Mouse (Mus musculus): ENCODE data around the gene Gpr171. TPM values are rescaled to one million over a fixed set of nuclear protein-coding genes. Genes with fewer than 3 reads are reported as not detected.

The Gpr171 gene
- total and polyA plus RNA-seq, 3 experiments, result 12.6 to 59.4 (median 20.9) TPM

GRCm38 (mm10) chr3:59079327-59079726, 22.3 kb downstream of the Gpr171 start (continued):
- no peak for TF ChIP-seq ELF1 (IDR thresholded peaks at IDR 0.05; ENCODE audit: low read depth, low read length)
- TF ChIP-seq POLR2AphosphoS2 (IDR thresholded peaks at IDR 0.05; ENCODE audit: low read depth, low read length), result no peak
- TF ChIP-seq MEF2A (IDR thresholded peaks at IDR 0.05; ENCODE audit: borderline replicate concordance, low read depth, low read length), result no peak
- TF ChIP-seq MAFK (IDR thresholded peaks at IDR 0.05; ENCODE audit: insufficient replicate concordance, low read length), result peak; percentile 91; the same call in 1 of the 2 replicates
- TF ChIP-seq ZNF384 (IDR thresholded peaks at IDR 0.05; ENCODE audit: low read depth, low read length), result no peak
- no peak for TF ChIP-seq KAT2A (IDR thresholded peaks at IDR 0.05; ENCODE audit: insufficient replicate concordance, low read length)
- TF ChIP-seq RAD21 (IDR thresholded peaks at IDR 0.05; ENCODE audit: low read depth, low read length), result peak; percentile 90
- peak; percentile 41; the same call in 1 of the 2 replicates for TF ChIP-seq IRF4 (IDR thresholded peaks at IDR 0.05; ENCODE audit: low read depth, low read length)
- TF ChIP-seq POLR2A (IDR thresholded peaks at IDR 0.05; ENCODE audit: low read depth, low read length), result no peak
- TF ChIP-seq CHD1 (IDR thresholded peaks at IDR 0.05; ENCODE audit: low read depth, low read length), result no peak
- no peak for TF ChIP-seq HCFC1 (IDR thresholded peaks at IDR 0.05; ENCODE audit: low read depth, low read length)
- peak; percentile 89 to 92; a peak in 3 of 4 replicates for TF ChIP-seq CTCF (conservative IDR thresholded peaks at IDR 0.05 in 1 of 2, IDR thresholded peaks at IDR 0.05 in 1 of 2; ENCODE audit: low read depth in 2 of 2, low read length in 2 of 2)
- TF ChIP-seq MYC (IDR thresholded peaks at IDR 0.05; ENCODE audit: low read depth, low read length), result peak; percentile 80
- no peak for TF ChIP-seq E2F4 (IDR thresholded peaks at IDR 0.05; ENCODE audit: insufficient replicate concordance, low read depth, low read length)
- TF ChIP-seq ZMIZ1 (IDR thresholded peaks at IDR 0.05; ENCODE audit: low read depth, low read length), result no peak

DNA sequence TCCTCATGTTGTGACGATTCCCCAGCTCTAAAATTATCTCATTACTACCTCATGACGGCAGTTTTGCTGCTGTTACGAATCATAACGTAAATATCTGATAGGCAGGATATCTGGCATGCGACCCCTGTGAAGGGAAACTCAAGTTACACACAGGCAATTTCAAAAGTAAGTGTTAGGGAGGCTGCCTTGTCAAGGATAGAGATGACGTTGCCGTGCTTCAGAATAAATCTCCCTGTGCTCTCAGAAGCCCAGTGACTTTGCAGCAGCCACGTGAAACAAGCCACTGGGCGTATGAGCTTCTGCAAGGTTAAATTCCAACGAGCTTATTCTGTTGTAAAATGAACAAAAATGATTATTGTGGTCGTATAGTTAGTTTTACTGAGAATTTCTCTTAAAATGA, 23.0 kb downstream of the Gpr171 start:
- Histone ChIP-seq H3K79me2 (replicated peaks; ENCODE audit: control insufficient read depth, extremely low read depth, insufficient read depth, poor library complexity, severe bottlenecking) (no peaks in the 10 kb centered on the region), H3K36me3 (replicated peaks in 1 of 2; ENCODE audit: control insufficient read depth in 1 of 2, insufficient read depth in 1 of 2, low read length in 1 of 2) (peaks cover 0 to under 1% of the 10 kb centered on the region in 2 experiments), H3K27me3 (replicated peaks) (no peaks in the 10 kb centered on the region), H3K9me3 (replicated peaks; ENCODE audit: low read length) (no peaks in the 10 kb centered on the region), H3K4me2 (ENCODE audit: insufficient read depth, low read depth, poor library complexity, severe bottlenecking) (no peak overlapping the region), H3K9ac (ENCODE audit: insufficient read depth, low read depth) (no peak overlapping the region), H3K27ac (ENCODE audit: insufficient read depth, low read depth) (no peak overlapping the region), H3K4me3 (replicated peaks in 1 of 3; ENCODE audit: low read depth in 2 of 3, low read length in 2 of 3, poor library complexity in 1 of 3) (no peak overlapping the region), H3K4me1 (ENCODE audit: control insufficient read depth in 1 of 2, insufficient read depth in 2 of 2) (peaks cover 20 to 38% of the 10 kb centered on the region in 2 experiments)
- dilution Hi-C loops (cut with MboI; ENCODE audit: extremely low pct_ligation_motif_present, extremely low pct_unique_long_range_greater_than_20kb, low sequenced_read_pairs), result no loop called here
- in situ Hi-C loops (cut with MboI; ENCODE audit: low pct_ligation_motif_present, low pct_unique_long_range_greater_than_20kb, low sequenced_read_pairs), result loop anchor here (5.0 kb wide), 1 partner anchor 89 kb away; no protein-coding TSS in a partner anchor
- no peak for TF ChIP-seq POLR2A (IDR thresholded peaks at IDR 0.05; ENCODE audit: low read depth, low read length)
- no peak for TF ChIP-seq SMC3 (IDR thresholded peaks at IDR 0.05; ENCODE audit: low read depth, low read length)
- no peak for TF ChIP-seq CHD1 (IDR thresholded peaks at IDR 0.05; ENCODE audit: low read depth, low read length)
- no peak for TF ChIP-seq MXI1 (IDR thresholded peaks at IDR 0.05; ENCODE audit: low read depth, low read length)
- DNase-seq (ENCODE audit: extremely low read depth), result no peak

GRCm38 (mm10) chr3:59077278-59077677, 24.3 kb downstream of the Gpr171 start:
- H3K27ac ChIP-seq (ENCODE audit: insufficient read depth, low read depth), result no peak overlapping the region
- in situ Hi-C loops (cut with MboI; ENCODE audit: low pct_ligation_motif_present, low pct_unique_long_range_greater_than_20kb, low sequenced_read_pairs), result loop anchor here (5.0 kb wide), 1 partner anchor 90 kb away; no protein-coding TSS in a partner anchor
- peaks cover 18 to 30% of the 10 kb centered on the region in 2 experiments for H3K4me1 ChIP-seq (ENCODE audit: control insufficient read depth in 1 of 2, insufficient read depth in 2 of 2)
- no peaks in the 10 kb centered on the region for H3K27me3 ChIP-seq (replicated peaks)
- dilution Hi-C loops (cut with MboI; ENCODE audit: extremely low pct_ligation_motif_present, extremely low pct_unique_long_range_greater_than_20kb, low sequenced_read_pairs), result no loop called here
- no peak for DNase-seq (ENCODE audit: extremely low read depth)
- no peaks in the 10 kb centered on the region for H3K79me2 ChIP-seq (replicated peaks; ENCODE audit: control insufficient read depth, extremely low read depth, insufficient read depth, poor library complexity, severe bottlenecking)
- H3K4me2 ChIP-seq (ENCODE audit: insufficient read depth, low read depth, poor library complexity, severe bottlenecking), result no peak overlapping the region; the same call in 1 of the 2 replicates
- no peaks in the 10 kb centered on the region for H3K9me3 ChIP-seq (replicated peaks; ENCODE audit: low read length)
- H3K9ac ChIP-seq (ENCODE audit: insufficient read depth, low read depth), result no peak overlapping the region
- no peak overlapping the region for H3K4me3 ChIP-seq (replicated peaks in 1 of 3; ENCODE audit: low read depth in 2 of 3, low read length in 2 of 3, poor library complexity in 1 of 3)
- H3K36me3 ChIP-seq (replicated peaks in 1 of 2; ENCODE audit: control insufficient read depth in 1 of 2, insufficient read depth in 1 of 2, low read length in 1 of 2), result no peaks in the 10 kb centered on the region
- TF ChIP-seq NRF1 (IDR thresholded peaks at IDR 0.05; ENCODE audit: low read depth, low read length) (no peak), ZNF384 (IDR thresholded peaks at IDR 0.05; ENCODE audit: low read depth, low read length) (no peak), ZC3H11A (IDR thresholded peaks at IDR 0.05; ENCODE audit: low read depth, low read length) (peak; percentile 12; the same call in 1 of the 2 replicates), TBP (conservative IDR thresholded peaks at IDR 0.05; ENCODE audit: low read depth, low read length) (no peak), CTCF (conservative IDR thresholded peaks at IDR 0.05 in 1 of 2, IDR thresholded peaks at IDR 0.05 in 1 of 2; ENCODE audit: low read depth in 2 of 2, low read length in 2 of 2) (peak; percentile 4 to 84; a peak in 2 of 4 replicates), SMC3 (IDR thresholded peaks at IDR 0.05; ENCODE audit: low read depth, low read length) (peak; percentile 61), JUN (IDR thresholded peaks at IDR 0.05; ENCODE audit: insufficient read depth, low read depth, low read length) (no peak), BHLHE40 (IDR thresholded peaks at IDR 0.05; ENCODE audit: low read depth, low read length) (no peak), E2F4 (IDR thresholded peaks at IDR 0.05; ENCODE audit: insufficient replicate concordance, low read depth, low read length) (no peak), ZKSCAN1 (IDR thresholded peaks at IDR 0.05; ENCODE audit: borderline replicate concordance, low read depth, low read length) (no peak), POLR2AphosphoS2 (IDR thresholded peaks at IDR 0.05; ENCODE audit: low read depth, low read length) (no peak), MAX (IDR thresholded peaks at IDR 0.05; ENCODE audit: low read length) (no peak), PAX5 (IDR thresholded peaks at IDR 0.05; ENCODE audit: low read length) (no peak), EP300 (IDR thresholded peaks at IDR 0.05; ENCODE audit: low read length) (no peak), RAD21 (IDR thresholded peaks at IDR 0.05; ENCODE audit: low read depth, low read length) (peak; percentile 91), MXI1 (IDR thresholded peaks at IDR 0.05; ENCODE audit: low read depth, low read length) (no peak), NELFE (IDR thresholded peaks at IDR 0.05; ENCODE audit: low read depth, low read length) (no peak), IRF4 (IDR thresholded peaks at IDR 0.05; ENCODE audit: low read depth, low read length) (no peak), MAZ (IDR thresholded peaks at IDR 0.05; ENCODE audit: low read depth, low read length) (no peak), MEF2A (IDR thresholded peaks at IDR 0.05; ENCODE audit: borderline replicate concordance, low read depth, low read length) (no peak), MAFK (IDR thresholded peaks at IDR 0.05; ENCODE audit: insufficient replicate concordance, low read length) (no peak)
